In genomic region chr14:120336380-120336779, GRCm38 (mm10) we compare ENCODE assay signal across 7 mouse cellular contexts.
DNase-seq lines count a peak whose midpoint lies in the region; ATAC-seq lines count a peak whose summit lies in the region.

No protein-coding gene starts in this region.

- peak; percentile 80 for ATAC-seq in embryonic facial prominence, embryonic 14.5 days (ENCODE audit: low read depth)

- H3K4me2 ChIP-seq in embryonic facial prominence, embryonic 14.5 days (ENCODE audit: low read depth, low read length), result no peak overlapping the region

- H3K27me3 ChIP-seq in embryonic facial prominence, embryonic 14.5 days (replicated peaks; ENCODE audit: control insufficient read depth, insufficient read depth, low read length), result no peaks in the 10 kb centered on the region

- WGBS in embryonic facial prominence, embryonic 14.5 days, result 42% methylated on average over 7 of the region's 7 CpGs

- H3K36me3 ChIP-seq in embryonic facial prominence, embryonic 14.5 days (ENCODE audit: control insufficient read depth, insufficient read depth, low read length), result peaks cover 10% of the 10 kb centered on the region; the same call in 1 of the 2 replicates

- peak overlapping the region; percentile 25; the same call in 1 of the 2 replicates for H3K27ac ChIP-seq in embryonic facial prominence, embryonic 14.5 days (replicated peaks; ENCODE audit: low read depth, low read length)

- intact Hi-C loops in heart, postnatal 36 days (cut with DNase I), result loop anchor here (1.0 to 5.0 kb wide), 2 partner anchors 51 to 59 kb away; partner anchors contain the start of gene Mbnl2

- no peak overlapping the region for H3K9ac ChIP-seq in embryonic facial prominence, embryonic 14.5 days (ENCODE audit: low read depth, low read length)

- H3K4me3 ChIP-seq in embryonic facial prominence, embryonic 14.5 days (ENCODE audit: low read depth, low read length), result no peak overlapping the region

- peak; percentile 70 for DNase-seq in ovary, adult 18-20 months (ENCODE audit: low spot score)
- DNase-seq in ovary, postnatal 10 days (ENCODE audit: low spot score), result no peak
- peak; percentile 62 for DNase-seq in embryonic facial prominence, embryonic 14.5 days (ENCODE audit: low spot score)
- DNase-seq in heart, postnatal 36 days, result peak; percentile 65 to 76
- DNase-seq in lung, postnatal 10 days, result peak; percentile 73
- DNase-seq in right cerebral cortex, adult 18-20 months, result no peak
- no peak for DNase-seq in frontal cortex, postnatal 10 days (ENCODE audit: low spot score in 2 of 2)

- H3K9me3 ChIP-seq in embryonic facial prominence, embryonic 14.5 days (ENCODE audit: control insufficient read depth, low read length), result no peaks in the 10 kb centered on the region

- H3K4me1 ChIP-seq in embryonic facial prominence, embryonic 14.5 days (ENCODE audit: control insufficient read depth, insufficient read depth, low read length), result peaks cover 45% of the 10 kb centered on the region

Comparison
In these comparisons a context has a peak if more than half of its experiments do, and no peak if none do; other contexts are left out.
1. DNase-seq: peak in ovary, adult 18-20 months (single experiment), embryonic facial prominence, embryonic 14.5 days (single experiment), heart, postnatal 36 days (2 of 2) and lung, postnatal 10 days (single experiment); none in ovary, postnatal 10 days (single experiment), right cerebral cortex, adult 18-20 months (single experiment) and frontal cortex, postnatal 10 days (0 of 2).